Mouse (Mus musculus): ENCODE data around the gene Gm17728.
"Not testable (repeated sequence)": the region's sequence is repeated elsewhere in the genome, so short reads cannot be mapped to it uniquely, and the experiment has no call there.

Gm17728 gene

GRCm38 (mm10) chr17:9421760-9422159 lies at the start of gene Gm17728:
Gm17728 (plus strand) TSS chr17:9422060.
- TF ChIP-seq GATA4 (IDR thresholded peaks at IDR 0.05; ENCODE audit: insufficient replicate concordance, low read length) = not testable (repeated sequence)

- TF ChIP-seq GATA4 (IDR thresholded peaks at IDR 0.05; ENCODE audit: insufficient replicate concordance, low read length) = no peak
These were observed 24.4 kb upstream of the Gm17728 start for GRCm38 (mm10) chr17:9397493-9397892.

GRCm38 (mm10) chr17:9398551-9398950 lies 23.3 kb upstream of the Gm17728 start:
- no peak for TF ChIP-seq GATA4 (IDR thresholded peaks at IDR 0.05; ENCODE audit: insufficient replicate concordance, low read length)

GRCm38 (mm10) chr17:9403991-9404390 lies 17.9 kb upstream of the Gm17728 start:
- no peak for TF ChIP-seq GATA4 (IDR thresholded peaks at IDR 0.05; ENCODE audit: insufficient replicate concordance, low read length)

- TF ChIP-seq GATA4 (IDR thresholded peaks at IDR 0.05; ENCODE audit: insufficient replicate concordance, low read length) = no peak
These were observed 14.2 kb upstream of the Gm17728 start for GRCm38 (mm10) chr17:9407640-9408039.

- TF ChIP-seq GATA4 (IDR thresholded peaks at IDR 0.05; ENCODE audit: insufficient replicate concordance, low read length) = no peak
These were observed 2.8 kb upstream of the Gm17728 start for GRCm38 (mm10) chr17:9419016-9419415.

- no peak for TF ChIP-seq GATA4 (IDR thresholded peaks at IDR 0.05; ENCODE audit: insufficient replicate concordance, low read length)
These were observed 6.6 kb downstream of the Gm17728 start for GRCm38 (mm10) chr17:9428374-9428994.

- no peak for TF ChIP-seq GATA4 (IDR thresholded peaks at IDR 0.05; ENCODE audit: insufficient replicate concordance, low read length)
These were observed 18.3 kb downstream of the Gm17728 start for GRCm38 (mm10) chr17:9439997-9440655.

- TF ChIP-seq GATA4 (IDR thresholded peaks at IDR 0.05; ENCODE audit: insufficient replicate concordance, low read length) = no peak
These were observed 34.5 kb downstream of the Gm17728 start for GRCm38 (mm10) chr17:9456406-9456805.

GRCm38 (mm10) chr17:9460904-9461303 lies 39.0 kb downstream of the Gm17728 start:
- TF ChIP-seq GATA4 (IDR thresholded peaks at IDR 0.05; ENCODE audit: insufficient replicate concordance, low read length) = no peak
